Mouse (Mus musculus) gastrocnemius, adult 2 months (tissue): Measurements from ENCODE around the gene Cwc27. TPM values are rescaled to one million over a fixed set of nuclear protein-coding genes. Genes with fewer than 3 reads are reported as not detected.
A peak's percentile ranks its signal among the peaks of the same experiment; 100 is the strongest.

ENCODE experiments used
- DNase-seq: peaks from one replicate; pipeline ENCODE4 v3.0.0; 2022
- H3K27ac ChIP-seq: fragments of 200-600 bp; 2 replicates; pipeline ENCODE4 v1.8.1; 2022; ENCODE audit warnings: mild to moderate bottlenecking
- H3K4me3 ChIP-seq: fragments of 200-600 bp; 2 replicates; pipeline ENCODE4 v1.8.1; 2022; ENCODE audit warnings: mild to moderate bottlenecking, moderate library complexity
- CTCF ChIP-seq: fragments of 200-600 bp; IDR thresholded peaks from 2 replicates; pipeline ENCODE4 v1.8.1; 2022; ENCODE audit warnings: antibody characterized with exemption, mild to moderate bottlenecking, moderate library complexity
- intact Hi-C: fragments of 180-260 bp; cut with DNase I; formaldehyde crosslinking; loops from one replicate; pipeline ENCODE4 v1.15.1; 2025
- total RNA-seq, 2 experiments: library from RNA; stranded (reverse); gene quantifications; 2 replicates each; pipeline ENCODE4 v1.2.3; 2021

The Cwc27 gene
- total RNA-seq, 2 experiments from 2014 or later = 11.0 to 12.1 TPM

GRCm38 (mm10) chr13:104656666-104657272 lies 160.2 kb downstream of the Cwc27 start:
- no peak overlapping the region for H3K27ac ChIP-seq
- TF ChIP-seq CTCF = no peak
- no peak for DNase-seq
- intact Hi-C loops = no loop called here
- H3K4me3 ChIP-seq = no peak overlapping the region

GRCm38 (mm10) chr13:104655137-104655536 lies 161.8 kb downstream of the Cwc27 start:
- Histone ChIP-seq H3K27ac (no peak overlapping the region), H3K4me3 (no peak overlapping the region)
- no peak for DNase-seq
- no peak for TF ChIP-seq CTCF
- intact Hi-C loops = no loop called here

- no peak overlapping the region for H3K27ac ChIP-seq
- peak; percentile 33 for DNase-seq
- intact Hi-C loops = no loop called here
- no peak overlapping the region for H3K4me3 ChIP-seq
- no peak for TF ChIP-seq CTCF
Observed at GRCm38 (mm10) chr13:104651763-104652162, 165.2 kb downstream of the Cwc27 start.

- no peak overlapping the region for H3K27ac ChIP-seq
- intact Hi-C loops = no loop called here
- DNase-seq = no peak
- no peak overlapping the region for H3K4me3 ChIP-seq
- no peak for TF ChIP-seq CTCF
Observed at GRCm38 (mm10) chr13:104650654-104651053, 166.3 kb downstream of the Cwc27 start.

GRCm38 (mm10) chr13:104650145-104650544 lies 166.8 kb downstream of the Cwc27 start:
- no peak for TF ChIP-seq CTCF
- H3K4me3 ChIP-seq = no peak overlapping the region
- intact Hi-C loops = no loop called here
- no peak for DNase-seq
- H3K27ac ChIP-seq = no peak overlapping the region

- peak overlapping the region; percentile 90 for H3K27ac ChIP-seq
- DNase-seq = peak; percentile 36
- TF ChIP-seq CTCF = no peak
- intact Hi-C loops = no loop called here
- peak overlapping the region; percentile 34 for H3K4me3 ChIP-seq
Observed at GRCm38 (mm10) chr13:104645778-104646425, 171.0 kb downstream of the Cwc27 start.

GRCm38 (mm10) chr13:104644185-104644584 lies 172.8 kb downstream of the Cwc27 start:
- DNase-seq = no peak
- intact Hi-C loops = no loop called here
- no peak for TF ChIP-seq CTCF
- H3K4me3 ChIP-seq = no peak overlapping the region
- no peak overlapping the region for H3K27ac ChIP-seq

GRCm38 (mm10) chr13:104640694-104641454 lies 176.1 kb downstream of the Cwc27 start:
- H3K4me3 ChIP-seq = no peak overlapping the region
- 0 out of 2 replicates have a peak overlapping the region, but pooled peaks have one; percentile 4 for H3K27ac ChIP-seq
- intact Hi-C loops = no loop called here
- DNase-seq = no peak
- TF ChIP-seq CTCF = no peak

GRCm38 (mm10) chr13:104638988-104639387 lies 178.0 kb downstream of the Cwc27 start:
- H3K4me3 ChIP-seq = no peak overlapping the region
- no peak for DNase-seq
- no peak for TF ChIP-seq CTCF
- no peak overlapping the region for H3K27ac ChIP-seq
- intact Hi-C loops = no loop called here

GRCm38 (mm10) chr13:104635965-104636462 lies 180.9 kb downstream of the Cwc27 start:
- no peak for DNase-seq
- Histone ChIP-seq H3K4me3 (no peak overlapping the region), H3K27ac (no peak overlapping the region)
- intact Hi-C loops = no loop called here
- TF ChIP-seq CTCF = no peak

- Histone ChIP-seq H3K27ac (no peak overlapping the region), H3K4me3 (no peak overlapping the region)
- TF ChIP-seq CTCF = no peak
- intact Hi-C loops = no loop called here
- DNase-seq = no peak
Observed at GRCm38 (mm10) chr13:104634708-104635107, 182.2 kb downstream of the Cwc27 start.

- TF ChIP-seq CTCF = no peak
- Histone ChIP-seq H3K27ac (no peak overlapping the region), H3K4me3 (no peak overlapping the region)
- DNase-seq = no peak
- intact Hi-C loops = no loop called here
Observed at GRCm38 (mm10) chr13:104632427-104633167, 184.3 kb downstream of the Cwc27 start.
